Mouse (Mus musculus): ENCODE measurements around the gene 2210016L21Rik. TPM values are rescaled to one million over a fixed set of nuclear protein-coding genes. Genes with fewer than 3 reads are reported as not detected.
"Not testable (repeated sequence)": the region's sequence is repeated elsewhere in the genome, so short reads cannot be mapped to it uniquely, and the experiment has no call there.

2210016L21Rik gene
- total and polyA plus RNA-seq, 2 experiments from 2014 or later, result 16.0 to 32.2 TPM

GRCm38 (mm10) chr5:114926153-114926684, 15.7 kb upstream of the 2210016L21Rik start:
- no peak overlapping the region for H3K4me2 ChIP-seq (ENCODE audit: low read depth, low read length)
- DNase-seq (ENCODE audit: low spot score), result no peak
- no peak overlapping the region for H3K4me3 ChIP-seq (ENCODE audit: low read depth, low read length)
- H3K9me3 ChIP-seq (replicated peaks; ENCODE audit: control insufficient read depth, low read length), result no peaks in the 10 kb centered on the region
- H3K4me1 ChIP-seq (ENCODE audit: control insufficient read depth, insufficient read depth), result 0 out of 2 replicates have a peak, but pooled peaks cover 5% of the 10 kb centered on the region
- H3K9ac ChIP-seq (replicated peaks; ENCODE audit: low read depth, low read length), result no peak overlapping the region
- WGBS, result 61% methylated on average over 1 of the region's 1 CpGs
- TF ChIP-seq CTCF (IDR thresholded peaks at IDR 0.05; ENCODE audit: low read depth) (no peak), EP300 (IDR thresholded peaks at IDR 0.05; ENCODE audit: low read depth) (no peak)
- ATAC-seq (ENCODE audit: insufficient read depth, low read depth), result no peak
- H3K27me3 ChIP-seq (ENCODE audit: control insufficient read depth, insufficient read depth, low read length), result no peaks in the 10 kb centered on the region
- no peak overlapping the region for H3K27ac ChIP-seq (ENCODE audit: low read depth)
- H3K36me3 ChIP-seq (replicated peaks; ENCODE audit: control insufficient read depth, insufficient read depth, low read length), result no peaks in the 10 kb centered on the region

- no peak overlapping the region for H3K4me2 ChIP-seq (ENCODE audit: low read depth, low read length)
- H3K4me1 ChIP-seq (ENCODE audit: control insufficient read depth, insufficient read depth), result 0 out of 2 replicates have a peak, but pooled peaks cover 5% of the 10 kb centered on the region
- H3K9me3 ChIP-seq (replicated peaks; ENCODE audit: control insufficient read depth, low read length), result no peaks in the 10 kb centered on the region
- H3K27ac ChIP-seq (ENCODE audit: low read depth), result no peak overlapping the region
- no peak for DNase-seq (ENCODE audit: low spot score)
- no peak for ATAC-seq (ENCODE audit: insufficient read depth, low read depth)
- TF ChIP-seq CTCF (IDR thresholded peaks at IDR 0.05; ENCODE audit: low read depth) (no peak), EP300 (IDR thresholded peaks at IDR 0.05; ENCODE audit: low read depth) (no peak)
- H3K4me3 ChIP-seq (ENCODE audit: low read depth, low read length), result no peak overlapping the region
- no peak overlapping the region for H3K9ac ChIP-seq (replicated peaks; ENCODE audit: low read depth, low read length)
- H3K27me3 ChIP-seq (ENCODE audit: control insufficient read depth, insufficient read depth, low read length), result no peaks in the 10 kb centered on the region
- H3K36me3 ChIP-seq (replicated peaks; ENCODE audit: control insufficient read depth, insufficient read depth, low read length), result no peaks in the 10 kb centered on the region
- 80% methylated on average over 9 of the region's 9 CpGs for WGBS
Measured at GRCm38 (mm10) chr5:114926753-114927152, 15.2 kb upstream of the 2210016L21Rik start.

- H3K9me3 ChIP-seq (replicated peaks; ENCODE audit: control insufficient read depth, low read length), result no peaks in the 10 kb centered on the region
- H3K4me3 ChIP-seq (ENCODE audit: low read depth, low read length), result no peak overlapping the region
- ATAC-seq (ENCODE audit: insufficient read depth, low read depth), result no peak
- H3K36me3 ChIP-seq (replicated peaks; ENCODE audit: control insufficient read depth, insufficient read depth, low read length), result no peaks in the 10 kb centered on the region
- no peak overlapping the region for H3K9ac ChIP-seq (replicated peaks; ENCODE audit: low read depth, low read length)
- TF ChIP-seq CTCF (IDR thresholded peaks at IDR 0.05; ENCODE audit: low read depth), result no peak
- no peak for TF ChIP-seq EP300 (IDR thresholded peaks at IDR 0.05; ENCODE audit: low read depth)
- WGBS, result 49% methylated on average over 5 of the region's 5 CpGs
- no peaks in the 10 kb centered on the region for H3K4me1 ChIP-seq (ENCODE audit: control insufficient read depth, insufficient read depth)
- no peaks in the 10 kb centered on the region for H3K27me3 ChIP-seq (ENCODE audit: control insufficient read depth, insufficient read depth, low read length)
- H3K4me2 ChIP-seq (ENCODE audit: low read depth, low read length), result no peak overlapping the region
- DNase-seq (ENCODE audit: low spot score), result no peak
- no peak overlapping the region for H3K27ac ChIP-seq (ENCODE audit: low read depth)
Measured at GRCm38 (mm10) chr5:114931626-114932025, 10.3 kb upstream of the 2210016L21Rik start.

DNA sequence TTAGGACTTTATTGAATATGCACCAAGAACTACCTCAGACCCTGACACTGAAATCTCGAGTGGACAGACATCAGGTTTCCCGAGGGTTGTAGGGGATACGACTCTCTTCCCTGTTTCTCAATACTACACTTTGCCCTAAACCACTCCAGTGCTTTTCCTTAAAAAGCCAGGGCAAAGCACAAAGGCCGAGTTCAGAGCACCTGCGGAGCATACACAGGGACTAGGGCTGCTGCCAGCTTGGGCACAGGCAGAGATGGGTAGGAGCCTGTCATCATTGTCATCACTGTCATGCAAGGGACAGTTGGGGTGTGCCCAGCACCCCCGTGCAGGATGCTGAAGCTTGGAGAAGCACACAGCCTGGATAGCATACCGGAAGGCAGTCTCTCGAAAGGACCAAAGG, 8.8 kb upstream of the 2210016L21Rik start:
- 84% methylated on average over 8 of the region's 8 CpGs for WGBS
- H3K4me1 ChIP-seq (ENCODE audit: control insufficient read depth, insufficient read depth), result no peaks in the 10 kb centered on the region
- DNase-seq (ENCODE audit: low spot score), result no peak
- no peak overlapping the region for H3K27ac ChIP-seq (ENCODE audit: low read depth)
- no peak overlapping the region for H3K4me2 ChIP-seq (ENCODE audit: low read depth, low read length)
- H3K9ac ChIP-seq (replicated peaks; ENCODE audit: low read depth, low read length), result no peak overlapping the region
- H3K27me3 ChIP-seq (ENCODE audit: control insufficient read depth, insufficient read depth, low read length), result no peaks in the 10 kb centered on the region
- no peak for ATAC-seq (ENCODE audit: insufficient read depth, low read depth)
- no peak for TF ChIP-seq EP300 (IDR thresholded peaks at IDR 0.05; ENCODE audit: low read depth)
- no peak for TF ChIP-seq CTCF (IDR thresholded peaks at IDR 0.05; ENCODE audit: low read depth)
- no peaks in the 10 kb centered on the region for H3K36me3 ChIP-seq (replicated peaks; ENCODE audit: control insufficient read depth, insufficient read depth, low read length)
- no peaks in the 10 kb centered on the region for H3K9me3 ChIP-seq (replicated peaks; ENCODE audit: control insufficient read depth, low read length)
- no peak overlapping the region for H3K4me3 ChIP-seq (ENCODE audit: low read depth, low read length)

- WGBS, result 30% methylated on average over 3 of the region's 3 CpGs
- no peak for ATAC-seq (ENCODE audit: insufficient read depth, low read depth)
Measured at GRCm38 (mm10) chr5:114935838-114936237, 6.1 kb upstream of the 2210016L21Rik start.

GRCm38 (mm10) chr5:114941138-114941537, 820 bp upstream of the 2210016L21Rik start:
- not testable (repeated sequence) for H3K4me2 ChIP-seq (ENCODE audit: low read depth, low read length); H3K36me3 ChIP-seq (replicated peaks; ENCODE audit: control insufficient read depth, insufficient read depth, low read length); ATAC-seq (ENCODE audit: insufficient read depth, low read depth); H3K4me1 ChIP-seq (ENCODE audit: control insufficient read depth, insufficient read depth); H3K4me3 ChIP-seq (ENCODE audit: low read depth, low read length); DNase-seq (ENCODE audit: low spot score); H3K27ac ChIP-seq (ENCODE audit: low read depth); H3K27me3 ChIP-seq (ENCODE audit: control insufficient read depth, insufficient read depth, low read length); H3K9me3 ChIP-seq (replicated peaks; ENCODE audit: control insufficient read depth, low read length); H3K9ac ChIP-seq (replicated peaks; ENCODE audit: low read depth, low read length)
- WGBS, result 45% methylated on average over 3 of the region's 3 CpGs

More at GRCm38 (mm10) chr5:114935838-114936237, 6.1 kb upstream of the 2210016L21Rik start:
- TF ChIP-seq CTCF (IDR thresholded peaks at IDR 0.05; ENCODE audit: low read depth) (no peak), EP300 (IDR thresholded peaks at IDR 0.05; ENCODE audit: low read depth) (no peak)
- H3K9me3 ChIP-seq (replicated peaks; ENCODE audit: control insufficient read depth, low read length), result no peaks in the 10 kb centered on the region
- H3K36me3 ChIP-seq (replicated peaks; ENCODE audit: control insufficient read depth, insufficient read depth, low read length), result no peaks in the 10 kb centered on the region
- H3K9ac ChIP-seq (replicated peaks; ENCODE audit: low read depth, low read length), result no peak overlapping the region
- H3K4me1 ChIP-seq (ENCODE audit: control insufficient read depth, insufficient read depth), result no peaks in the 10 kb centered on the region
- H3K27ac ChIP-seq (ENCODE audit: low read depth), result no peak overlapping the region
- H3K4me3 ChIP-seq (ENCODE audit: low read depth, low read length), result no peak overlapping the region
- H3K4me2 ChIP-seq (ENCODE audit: low read depth, low read length), result no peak overlapping the region
- H3K27me3 ChIP-seq (ENCODE audit: control insufficient read depth, insufficient read depth, low read length), result no peaks in the 10 kb centered on the region
- DNase-seq (ENCODE audit: low spot score), result no peak

Measured in heart, postnatal 0 days (tissue).